Mouse (Mus musculus) c-Kit-negative CD71-positive TER-119-positive erythroid progenitor cells, embryonic 14.5 days (primary cell): ENCODE results near the gene Rab33b.

Experiments
- DNase-seq: peaks from one replicate; pipeline ENCODE4 v3.0.0-alpha.2; 2013; ENCODE audit warnings: low read depth, low spot score

Rab33b gene

GRCm38 (mm10) chr3:51511983-51512382 lies 28.3 kb downstream of the Rab33b start:
- no peak for DNase-seq

- DNase-seq = no peak
Observed at GRCm38 (mm10) chr3:51517467-51517866, 33.7 kb downstream of the Rab33b start.

GRCm38 (mm10) chr3:51517878-51518762 lies 34.4 kb downstream of the Rab33b start:
- no peak for DNase-seq

GRCm38 (mm10) chr3:51518763-51519121 lies 35.0 kb downstream of the Rab33b start:
- DNase-seq = no peak

- DNase-seq = no peak
Observed at GRCm38 (mm10) chr3:51521262-51521661, 37.5 kb downstream of the Rab33b start.

GRCm38 (mm10) chr3:51525186-51525785 lies 41.6 kb downstream of the Rab33b start:
- DNase-seq = no peak

- DNase-seq = no peak
Observed at GRCm38 (mm10) chr3:51526891-51527290, 43.2 kb downstream of the Rab33b start.

- no peak for DNase-seq
Observed at GRCm38 (mm10) chr3:51531473-51532281, 48.0 kb downstream of the Rab33b start.

- no peak for DNase-seq
Observed at GRCm38 (mm10) chr3:51532282-51532620, 48.5 kb downstream of the Rab33b start.

GRCm38 (mm10) chr3:51533573-51533972 lies 49.9 kb downstream of the Rab33b start:
- no peak for DNase-seq

- no peak for DNase-seq
Observed at GRCm38 (mm10) chr3:51534013-51534412, 50.3 kb downstream of the Rab33b start.

- peak; percentile 51 for DNase-seq
Observed at GRCm38 (mm10) chr3:51539567-51540408, 56.1 kb downstream of the Rab33b start.

GRCm38 (mm10) chr3:51540659-51541058 lies 56.9 kb downstream of the Rab33b start:
- DNase-seq = no peak

- no peak for DNase-seq
Observed at GRCm38 (mm10) chr3:51544442-51545128, 60.9 kb downstream of the Rab33b start.
